Mouse (Mus musculus): ENCODE results near the gene Ptprm.

DNA sequence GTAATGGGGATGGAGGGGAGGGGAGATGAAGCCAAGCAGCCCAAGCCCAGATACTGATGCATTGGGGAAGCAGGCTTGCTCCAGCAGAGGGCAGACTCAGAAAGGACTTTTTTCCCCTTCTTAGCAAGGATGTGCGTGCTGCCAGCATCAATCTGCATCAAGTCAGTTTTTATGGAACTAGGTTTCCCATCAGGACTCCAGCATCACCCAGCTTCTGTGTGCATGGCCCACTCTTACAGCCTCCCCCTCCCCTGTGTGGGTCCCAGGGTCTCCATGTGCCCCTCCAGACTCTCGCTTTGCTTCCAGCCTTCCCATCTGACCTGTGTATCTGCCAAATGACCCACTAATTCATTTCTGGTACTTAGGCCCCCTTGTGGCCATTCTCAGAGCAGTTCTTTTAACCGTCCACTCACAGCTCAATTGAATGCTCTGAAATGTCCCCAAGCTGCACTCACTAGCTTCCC is 599.0 kb downstream of the Ptprm start:
- peak; percentile 63 for TF ChIP-seq CTCF (IDR thresholded peaks at IDR 0.05; ENCODE audit: borderline replicate concordance, extremely low read depth, insufficient read depth, insufficient read length)
- TF ChIP-seq POLR2A (IDR thresholded peaks at IDR 0.05; ENCODE audit: borderline replicate concordance, extremely low read depth, insufficient read depth, insufficient read length, poor library complexity, severe bottlenecking): no peak

Measured in brain, embryonic 14.5 days (tissue).